Mouse (Mus musculus) hindbrain, embryonic 12.5 days (tissue): ENCODE measurements around the gene Tmem11. TPM values are rescaled to one million over a fixed set of nuclear protein-coding genes. Genes with fewer than 3 reads are reported as not detected.
A peak's percentile ranks its signal among the peaks of the same experiment; 100 is the strongest.
"Not testable (repeated sequence)": the region's sequence is repeated elsewhere in the genome, so short reads cannot be mapped to it uniquely, and the experiment has no call there.

Experiments
- ATAC-seq: fragments of 200-750 bp; cut with Nextera tagmentation; 2 replicates; pipeline ENCODE4 v1.8.0; 2017; ENCODE audit warnings: moderate TSS enrichment; ENCODE audit not compliant: low FRiP score
- H3K27ac ChIP-seq: fragments of 300-500 bp; sonication (generic); 2 replicates; pipeline ENCODE4 v1.5.1; 2016; ENCODE audit warnings: mild to moderate bottlenecking
- H3K27me3 ChIP-seq: fragments of 300-500 bp; sonication (generic); 2 replicates; pipeline ENCODE4 v1.6.1; 2016; ENCODE audit warnings: mild to moderate bottlenecking
- H3K36me3 ChIP-seq: fragments of 300-500 bp; sonication (generic); 2 replicates; pipeline ENCODE4 v1.6.1; 2016; ENCODE audit warnings: mild to moderate bottlenecking
- H3K4me1 ChIP-seq: fragments of 300-500 bp; sonication (generic); 2 replicates; pipeline ENCODE4 v1.6.1; 2016
- H3K4me2 ChIP-seq: fragments of 300-500 bp; sonication (generic); replicated peaks from 2 replicates; pipeline ENCODE4 v1.6.1; 2016; ENCODE audit warnings: mild to moderate bottlenecking
- H3K4me3 ChIP-seq: fragments of 300-500 bp; sonication (generic); 2 replicates; pipeline ENCODE4 v1.5.1; 2016; ENCODE audit warnings: mild to moderate bottlenecking
- H3K9ac ChIP-seq: fragments of 300-500 bp; sonication (generic); 2 replicates; pipeline ENCODE4 v1.6.1; 2016; ENCODE audit warnings: mild to moderate bottlenecking, moderate library complexity
- H3K9me3 ChIP-seq: fragments of 300-500 bp; sonication (generic); replicated peaks from 2 replicates; pipeline ENCODE4 v1.6.1; 2016; ENCODE audit warnings: mild to moderate bottlenecking
- whole genome bisulfite sequencing: fragments of 180-500 bp; shearing (Covaris S2); methylation state at CpG from one replicate; pipeline ENCODE4 v1.1.7; 2016; 5-methylcytosine and 5-hydroxymethylcytosine counted together
- polyA plus RNA-seq: library from polyadenylated mRNA; unstranded; fragments of >200 nt; fragmentation: Nextera tagmentation; extraction: Ambion mirVana; gene quantifications from 2 replicates; pipeline ENCODE4 v1.2.1, GENCODE M21; 2016

The Tmem11 gene
- polyA plus RNA-seq, 1 experiment from 2014 or later = 46.5 TPM

- H3K9me3 ChIP-seq = no peaks in the 10 kb centered on the region
- H3K4me1 ChIP-seq = peaks cover 36% of the 10 kb centered on the region
- no peak for ATAC-seq
- H3K4me3 ChIP-seq = peak overlapping the region; percentile 95
- H3K36me3 ChIP-seq = no peaks in the 10 kb centered on the region
- 2% methylated on average over 11 of the region's 11 CpGs for WGBS
- peak overlapping the region; percentile 77 for H3K4me2 ChIP-seq
- H3K9ac ChIP-seq = peak overlapping the region; percentile 73
- H3K27me3 ChIP-seq = no peaks in the 10 kb centered on the region
- peak overlapping the region; percentile 95 for H3K27ac ChIP-seq
These were observed 351 bp upstream of the Tmem11 start for GRCm38 (mm10) chr11:60879423-60879822.

- H3K36me3 ChIP-seq = no peaks in the 10 kb centered on the region
- no peaks in the 10 kb centered on the region for H3K9me3 ChIP-seq
- under 1% methylated on average over 47 of the region's 52 CpGs for WGBS
- peak overlapping the region; percentile 77 for H3K4me2 ChIP-seq
- H3K4me3 ChIP-seq = peak overlapping the region; percentile 95
- H3K27me3 ChIP-seq = no peaks in the 10 kb centered on the region
- peak overlapping the region; percentile 95 for H3K9ac ChIP-seq
- H3K27ac ChIP-seq = peak overlapping the region; percentile 95
- ATAC-seq = peak; percentile 73
- peaks cover 44% of the 10 kb centered on the region for H3K4me1 ChIP-seq
These were observed 938 bp downstream of the Tmem11 start for GRCm38 (mm10) chr11:60878056-60878612.

DNA sequence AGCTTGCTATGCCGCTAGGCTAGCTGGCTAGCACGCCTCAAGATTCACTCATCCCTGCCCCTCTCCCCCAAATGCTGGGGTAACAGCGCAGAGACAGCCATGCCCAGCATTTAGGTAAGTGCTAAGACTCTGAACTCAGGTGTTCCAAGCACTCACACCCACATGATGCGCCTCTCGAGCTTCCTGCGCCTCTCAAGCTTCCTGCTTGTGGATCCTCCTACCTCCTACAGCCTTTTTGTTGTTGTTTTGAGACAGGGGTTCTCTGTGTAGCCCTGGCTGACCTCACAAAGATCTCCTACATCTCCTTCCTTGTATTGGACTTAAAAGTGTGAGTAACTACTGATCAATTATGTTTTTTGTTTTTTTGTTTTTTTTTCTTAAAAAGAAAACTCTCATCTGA lies 6.0 kb downstream of the Tmem11 start:
- 0 out of 2 replicates have a peak, but pooled peaks cover 8% of the 10 kb centered on the region for H3K36me3 ChIP-seq
- no peak overlapping the region for H3K4me2 ChIP-seq
- no peak for ATAC-seq

GRCm38 (mm10) chr11:60871409-60871808 lies 7.7 kb downstream of the Tmem11 start:
- Histone ChIP-seq H3K4me3 (no peak overlapping the region), H3K36me3 (0 out of 2 replicates have a peak, but pooled peaks cover 8% of the 10 kb centered on the region)
- 85% methylated on average over 4 of the region's 4 CpGs for WGBS

More for the DNA sequence above, 6.0 kb downstream of the Tmem11 start:
- WGBS = 87% methylated on average over 6 of the region's 6 CpGs
- Histone ChIP-seq H3K9me3 (no peaks in the 10 kb centered on the region), H3K4me1 (peaks cover 41% of the 10 kb centered on the region), H3K27ac (0 out of 2 replicates have a peak overlapping the region, but pooled peaks have one; percentile 35), H3K9ac (no peak overlapping the region), H3K27me3 (no peaks in the 10 kb centered on the region), H3K4me3 (no peak overlapping the region)

GRCm38 (mm10) chr11:60869471-60869870 lies 9.6 kb downstream of the Tmem11 start:
- Histone ChIP-seq H3K4me1 (peaks cover 14% of the 10 kb centered on the region), H3K36me3 (peaks cover 16% of the 10 kb centered on the region)
- WGBS = 93% methylated on average over 6 of the region's 6 CpGs
- not testable (repeated sequence) for H3K27me3 ChIP-seq, H3K9me3 ChIP-seq, H3K4me2 ChIP-seq, H3K9ac ChIP-seq, H3K4me3 ChIP-seq, ATAC-seq, H3K27ac ChIP-seq

More at GRCm38 (mm10) chr11:60871409-60871808, 7.7 kb downstream of the Tmem11 start:
- no peaks in the 10 kb centered on the region for H3K9me3 ChIP-seq
- no peak for ATAC-seq
- H3K4me1 ChIP-seq = peaks cover 31% of the 10 kb centered on the region
- H3K9ac ChIP-seq = no peak overlapping the region
- H3K4me2 ChIP-seq = no peak overlapping the region
- no peaks in the 10 kb centered on the region for H3K27me3 ChIP-seq
- no peak overlapping the region for H3K27ac ChIP-seq

GRCm38 (mm10) chr11:60867904-60868303 lies 11.2 kb downstream of the Tmem11 start:
- H3K4me3 ChIP-seq = no peak overlapping the region
- no peak for ATAC-seq

GRCm38 (mm10) chr11:60867456-60867855 lies 11.6 kb downstream of the Tmem11 start:
- peaks cover 31% of the 10 kb centered on the region for H3K36me3 ChIP-seq
- WGBS = 87% methylated on average over 3 of the region's 3 CpGs
- no peak overlapping the region for H3K27ac ChIP-seq
- H3K4me2 ChIP-seq = no peak overlapping the region
- no peak overlapping the region for H3K9ac ChIP-seq
- H3K9me3 ChIP-seq = no peaks in the 10 kb centered on the region
- H3K4me3 ChIP-seq = no peak overlapping the region
- no peaks in the 10 kb centered on the region for H3K27me3 ChIP-seq
- no peak for ATAC-seq
- peaks cover 12% of the 10 kb centered on the region for H3K4me1 ChIP-seq

More at GRCm38 (mm10) chr11:60867904-60868303, 11.2 kb downstream of the Tmem11 start:
- Histone ChIP-seq H3K9ac (no peak overlapping the region), H3K36me3 (peaks cover 30% of the 10 kb centered on the region), H3K4me1 (peaks cover 12% of the 10 kb centered on the region), H3K27ac (no peak overlapping the region), H3K27me3 (no peaks in the 10 kb centered on the region), H3K4me2 (no peak overlapping the region), H3K9me3 (no peaks in the 10 kb centered on the region)
- 57% methylated on average over 8 of the region's 8 CpGs for WGBS

- WGBS = 81% methylated on average over 2 of the region's 2 CpGs
- no peak overlapping the region for H3K4me3 ChIP-seq
- H3K9me3 ChIP-seq = no peaks in the 10 kb centered on the region
- no peak overlapping the region for H3K27ac ChIP-seq
- peaks cover 44% of the 10 kb centered on the region for H3K36me3 ChIP-seq
- H3K27me3 ChIP-seq = no peaks in the 10 kb centered on the region
- peaks cover 12% of the 10 kb centered on the region for H3K4me1 ChIP-seq
- no peak overlapping the region for H3K9ac ChIP-seq
- no peak overlapping the region for H3K4me2 ChIP-seq
- no peak for ATAC-seq
These were observed 13.1 kb downstream of the Tmem11 start for GRCm38 (mm10) chr11:60866021-60866420.

GRCm38 (mm10) chr11:60864916-60865315 lies 14.2 kb downstream of the Tmem11 start:
- Histone ChIP-seq H3K9me3 (no peaks in the 10 kb centered on the region), H3K27ac (no peak overlapping the region), H3K4me3 (no peak overlapping the region), H3K36me3 (peaks cover 44% of the 10 kb centered on the region), H3K4me2 (no peak overlapping the region), H3K4me1 (peaks cover 12% of the 10 kb centered on the region), H3K27me3 (no peaks in the 10 kb centered on the region), H3K9ac (no peak overlapping the region)
- 93% methylated on average over 14 of the region's 14 CpGs for WGBS
- ATAC-seq = no peak

- no peak overlapping the region for H3K9ac ChIP-seq
- ATAC-seq = no peak
- peaks cover 43% of the 10 kb centered on the region for H3K36me3 ChIP-seq
- H3K4me1 ChIP-seq = peaks cover 12% of the 10 kb centered on the region
- H3K27me3 ChIP-seq = no peaks in the 10 kb centered on the region
- no peaks in the 10 kb centered on the region for H3K9me3 ChIP-seq
- no peak overlapping the region for H3K27ac ChIP-seq
- no peak overlapping the region for H3K4me2 ChIP-seq
- WGBS = 91% methylated on average over 2 of the region's 2 CpGs
- no peak overlapping the region for H3K4me3 ChIP-seq
These were observed 14.9 kb downstream of the Tmem11 start for GRCm38 (mm10) chr11:60864166-60864565.

DNA sequence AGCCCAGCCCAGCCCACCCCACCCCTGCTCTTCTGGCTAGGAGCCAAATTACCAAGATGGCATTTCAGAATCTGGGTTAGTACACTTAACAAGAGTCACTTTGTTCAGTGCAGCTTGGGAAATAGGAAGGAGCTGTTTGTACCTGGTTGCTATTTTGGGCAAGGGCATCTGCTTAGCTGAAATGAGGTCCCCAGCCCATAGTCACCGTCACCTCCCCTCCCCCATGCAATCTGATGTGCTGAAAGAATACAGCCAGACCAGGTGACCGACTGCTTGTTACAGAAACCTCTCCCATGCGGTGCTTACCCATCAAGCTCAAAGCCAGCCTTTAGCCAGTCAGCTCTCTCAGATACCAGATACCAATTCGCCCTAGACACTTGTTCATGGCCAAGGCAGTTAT lies 15.9 kb downstream of the Tmem11 start:
- Histone ChIP-seq H3K4me3 (no peak overlapping the region), H3K27me3 (no peaks in the 10 kb centered on the region), H3K36me3 (peaks cover 49% of the 10 kb centered on the region), H3K4me1 (peaks cover 11% of the 10 kb centered on the region), H3K27ac (no peak overlapping the region), H3K4me2 (no peak overlapping the region), H3K9ac (no peak overlapping the region), H3K9me3 (no peaks in the 10 kb centered on the region)
- WGBS = 85% methylated on average over 4 of the region's 4 CpGs
- ATAC-seq = no peak

GRCm38 (mm10) chr11:60861993-60862392 lies 17.1 kb downstream of the Tmem11 start:
- ATAC-seq = no peak
- no peak overlapping the region for H3K9ac ChIP-seq
- H3K9me3 ChIP-seq = no peaks in the 10 kb centered on the region
- peaks cover 59% of the 10 kb centered on the region for H3K36me3 ChIP-seq
- no peak overlapping the region for H3K4me3 ChIP-seq
- WGBS = 92% methylated on average over 3 of the region's 3 CpGs
- peaks cover 6% of the 10 kb centered on the region; the same call in 1 of the 2 replicates for H3K4me1 ChIP-seq
- no peak overlapping the region for H3K27ac ChIP-seq
- H3K4me2 ChIP-seq = no peak overlapping the region
- no peaks in the 10 kb centered on the region for H3K27me3 ChIP-seq

- 75% methylated on average over 3 of the region's 3 CpGs for WGBS
- H3K27me3 ChIP-seq = no peaks in the 10 kb centered on the region
- H3K4me1 ChIP-seq = no peaks in the 10 kb centered on the region
- ATAC-seq = no peak
- H3K36me3 ChIP-seq = peaks cover 72% of the 10 kb centered on the region
- H3K4me2 ChIP-seq = no peak overlapping the region
- no peak overlapping the region for H3K4me3 ChIP-seq
- H3K9me3 ChIP-seq = no peaks in the 10 kb centered on the region
- no peak overlapping the region for H3K27ac ChIP-seq
- no peak overlapping the region for H3K9ac ChIP-seq
These were observed 22.5 kb downstream of the Tmem11 start for GRCm38 (mm10) chr11:60856587-60856986.
